Mouse (Mus musculus) gastrocnemius, adult 18-20 months (tissue): ENCODE data around the gene Lmo4. TPM values are rescaled to one million over a fixed set of nuclear protein-coding genes. Genes with fewer than 3 reads are reported as not detected.

ENCODE experiments used
- DNase-seq: peaks from one replicate; pipeline ENCODE4 v3.0.0; 2021; ENCODE audit warnings: low spot score
- total RNA-seq, 2 experiments: library from RNA; stranded (reverse); gene quantifications; 2 replicates each; pipeline ENCODE4 v1.2.3; 2021

Gene Lmo4
- total RNA-seq, 2 experiments from 2014 or later = 19.9 to 24.2 TPM

GRCm38 (mm10) chr3:144155746-144156145 is 49.3 kb downstream of the Lmo4 start:
- DNase-seq = no peak

GRCm38 (mm10) chr3:144153395-144153794 is 51.6 kb downstream of the Lmo4 start:
- DNase-seq = no peak

DNA sequence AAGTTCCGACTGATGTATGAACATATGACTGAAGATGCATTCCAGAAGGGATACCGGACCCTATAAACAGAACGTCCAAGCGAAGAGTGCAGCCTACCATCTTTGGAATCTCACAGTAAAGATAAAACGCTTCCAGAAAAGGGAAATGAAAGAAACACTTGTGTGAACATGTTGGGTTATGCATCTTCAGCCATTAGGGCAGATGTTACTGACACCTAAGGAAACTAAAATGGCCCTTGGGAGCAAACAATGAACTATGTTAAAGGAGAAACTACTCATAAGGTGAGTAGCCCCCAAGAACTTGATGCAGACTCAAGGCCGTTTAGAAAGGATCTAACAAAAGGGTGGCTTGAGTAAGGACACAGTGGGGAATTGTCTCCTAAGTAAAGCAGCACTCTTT is 54.0 kb downstream of the Lmo4 start:
- DNase-seq = no peak

GRCm38 (mm10) chr3:144148234-144148633 is 56.8 kb downstream of the Lmo4 start:
- DNase-seq = no peak

GRCm38 (mm10) chr3:144147244-144147643 is 57.8 kb downstream of the Lmo4 start:
- DNase-seq = no peak

- DNase-seq = no peak
Measured at GRCm38 (mm10) chr3:144144066-144144465, 61.0 kb downstream of the Lmo4 start.

GRCm38 (mm10) chr3:144142939-144143338 is 62.1 kb downstream of the Lmo4 start:
- no peak for DNase-seq

- no peak for DNase-seq
Measured at GRCm38 (mm10) chr3:144141786-144142185, 63.2 kb downstream of the Lmo4 start.

- no peak for DNase-seq
Measured at GRCm38 (mm10) chr3:144140816-144141215, 64.2 kb downstream of the Lmo4 start.

DNA sequence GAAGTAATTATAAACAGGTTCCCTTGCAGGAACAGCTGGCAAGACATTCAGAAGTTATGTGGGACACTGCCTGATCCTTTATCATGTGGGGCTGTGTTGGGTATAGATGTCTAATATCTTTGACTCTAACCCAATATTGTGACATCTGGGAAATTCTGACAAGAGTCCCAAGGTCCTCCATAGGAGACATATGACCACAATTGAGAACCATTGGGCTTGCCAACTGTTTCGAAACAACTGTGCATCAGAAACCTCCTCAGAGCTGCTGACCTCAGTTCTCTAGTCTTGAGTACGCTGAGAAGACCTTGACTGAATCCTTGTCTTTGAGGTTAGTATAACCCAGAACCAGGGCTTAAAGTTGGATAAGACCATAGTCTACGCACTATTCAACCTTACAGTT is 66.4 kb downstream of the Lmo4 start:
- DNase-seq = no peak
